Mouse (Mus musculus) midbrain, embryonic 11.5 days (tissue): ENCODE data around the gene Lgr4. TPM values are rescaled to one million over a fixed set of nuclear protein-coding genes. Genes with fewer than 3 reads are reported as not detected.

ENCODE experiments used
- ATAC-seq: fragments of 200-750 bp; cut with Nextera tagmentation; 2 replicates; pipeline ENCODE4 v1.8.0; 2017; ENCODE audit warnings: moderate TSS enrichment, moderate library complexity; ENCODE audit not compliant: low FRiP score
- DNase-seq: peaks from one replicate; pipeline ENCODE4 v3.0.0; 2015; ENCODE audit warnings: low spot score; ENCODE audit errors: missing footprints
- H3K27ac ChIP-seq: fragments of 300-500 bp; sonication (generic); 2 replicates; pipeline ENCODE4 v1.5.1; 2014; ENCODE audit warnings: low read depth, low read length
- H3K27me3 ChIP-seq: fragments of 300-500 bp; sonication (generic); 2 replicates; pipeline ENCODE4 v1.6.1; 2014; ENCODE audit warnings: mild to moderate bottlenecking, low read length, moderate library complexity, mixed read lengths; ENCODE audit not compliant: control insufficient read depth, insufficient read depth
- H3K36me3 ChIP-seq: fragments of 300-500 bp; sonication (generic); 2 replicates; pipeline ENCODE4 v1.6.1; 2014; ENCODE audit warnings: mild to moderate bottlenecking, low read length, moderate library complexity, mixed read lengths; ENCODE audit not compliant: control insufficient read depth, insufficient read depth
- H3K4me1 ChIP-seq: fragments of 300-500 bp; sonication (generic); 2 replicates; pipeline ENCODE4 v1.6.1; 2014; ENCODE audit warnings: low read length; ENCODE audit not compliant: control insufficient read depth, insufficient read depth
- H3K4me2 ChIP-seq: fragments of 300-500 bp; sonication (generic); 2 replicates; pipeline ENCODE4 v1.6.1; 2014; ENCODE audit warnings: mild to moderate bottlenecking, moderate library complexity
- H3K4me3 ChIP-seq: fragments of 300-500 bp; sonication (generic); 2 replicates; pipeline ENCODE4 v1.5.1; 2014; ENCODE audit warnings: low read depth, low read length
- H3K9ac ChIP-seq: fragments of 300-500 bp; sonication (generic); 2 replicates; pipeline ENCODE4 v1.6.1; 2014; ENCODE audit warnings: low read length
- H3K9me3 ChIP-seq: fragments of 300-500 bp; sonication (generic); 2 replicates; pipeline ENCODE4 v1.6.1; 2016; ENCODE audit warnings: low read length; ENCODE audit not compliant: control insufficient read depth
- WGBS: fragments of 180-500 bp; shearing (Covaris S2); extraction: QIAGEN DNeasy Blood & Tissue Kit; methylation state at CpG from one replicate; pipeline ENCODE4 v1.1.7; 2014; 5-methylcytosine and 5-hydroxymethylcytosine counted together
- polyA plus RNA-seq: library from polyadenylated mRNA; unstranded; fragments of >200 nt; fragmentation: Nextera tagmentation; extraction: Ambion mirVana; gene quantifications from 2 replicates; pipeline ENCODE4 v1.2.1, GENCODE M21; 2014

The Lgr4 gene
- polyA plus RNA-seq, 1 experiment from 2014 or later = 15.8 TPM

- no peak overlapping the region for H3K4me2 ChIP-seq
- 74% methylated on average over 4 of the region's 4 CpGs for WGBS
- no peak for ATAC-seq
- peaks cover 22% of the 10 kb centered on the region for H3K4me1 ChIP-seq
- H3K27ac ChIP-seq = no peak overlapping the region
- DNase-seq = no peak
- no peaks in the 10 kb centered on the region for H3K36me3 ChIP-seq
- no peak overlapping the region for H3K4me3 ChIP-seq
- H3K27me3 ChIP-seq = no peaks in the 10 kb centered on the region
- no peaks in the 10 kb centered on the region for H3K9me3 ChIP-seq
- H3K9ac ChIP-seq = no peak overlapping the region
Observed at GRCm38 (mm10) chr2:109961174-109961573, 43.7 kb downstream of the Lgr4 start.

- no peak for ATAC-seq
- H3K27me3 ChIP-seq = no peaks in the 10 kb centered on the region
Observed at GRCm38 (mm10) chr2:109963591-109964258, 46.3 kb downstream of the Lgr4 start.

GRCm38 (mm10) chr2:109965753-109966420, 48.4 kb downstream of the Lgr4 start:
- 89% methylated on average over 9 of the region's 9 CpGs for WGBS
- no peak for ATAC-seq
- no peak for DNase-seq
- no peaks in the 10 kb centered on the region for H3K9me3 ChIP-seq
- peaks cover 4% of the 10 kb centered on the region; the same call in 1 of the 2 replicates for H3K4me1 ChIP-seq
- no peak overlapping the region for H3K27ac ChIP-seq
- H3K9ac ChIP-seq = no peak overlapping the region
- H3K4me3 ChIP-seq = no peak overlapping the region
- no peak overlapping the region for H3K4me2 ChIP-seq
- no peaks in the 10 kb centered on the region for H3K36me3 ChIP-seq
- H3K27me3 ChIP-seq = no peaks in the 10 kb centered on the region

More at GRCm38 (mm10) chr2:109963591-109964258, 46.3 kb downstream of the Lgr4 start:
- no peak overlapping the region for H3K4me3 ChIP-seq
- no peak overlapping the region for H3K9ac ChIP-seq
- no peak overlapping the region for H3K4me2 ChIP-seq
- peaks cover 22% of the 10 kb centered on the region for H3K4me1 ChIP-seq
- no peaks in the 10 kb centered on the region for H3K36me3 ChIP-seq
- H3K27ac ChIP-seq = no peak overlapping the region
- no peaks in the 10 kb centered on the region for H3K9me3 ChIP-seq
- 88% methylated on average over 5 of the region's 5 CpGs for WGBS
- no peak for DNase-seq

GRCm38 (mm10) chr2:109966863-109967262, 49.4 kb downstream of the Lgr4 start:
- ATAC-seq (no peak), DNase-seq (no peak)
- Histone ChIP-seq H3K9me3 (no peaks in the 10 kb centered on the region), H3K27me3 (no peaks in the 10 kb centered on the region), H3K27ac (no peak overlapping the region), H3K36me3 (no peaks in the 10 kb centered on the region), H3K4me3 (no peak overlapping the region), H3K4me1 (no peaks in the 10 kb centered on the region), H3K4me2 (no peak overlapping the region), H3K9ac (no peak overlapping the region)
- WGBS = 95% methylated on average over 4 of the region's 4 CpGs

GRCm38 (mm10) chr2:109969381-109969780, 51.9 kb downstream of the Lgr4 start:
- no peaks in the 10 kb centered on the region for H3K36me3 ChIP-seq
- ATAC-seq = no peak
- no peak overlapping the region for H3K27ac ChIP-seq
- no peaks in the 10 kb centered on the region for H3K27me3 ChIP-seq
- H3K4me2 ChIP-seq = no peak overlapping the region
- DNase-seq = no peak
- no peaks in the 10 kb centered on the region for H3K4me1 ChIP-seq
- H3K9me3 ChIP-seq = no peaks in the 10 kb centered on the region
- 84% methylated on average over 3 of the region's 3 CpGs for WGBS
- no peak overlapping the region for H3K4me3 ChIP-seq
- H3K9ac ChIP-seq = no peak overlapping the region

- Histone ChIP-seq H3K36me3 (no peaks in the 10 kb centered on the region), H3K4me1 (no peaks in the 10 kb centered on the region), H3K9me3 (no peaks in the 10 kb centered on the region), H3K27ac (no peak overlapping the region), H3K9ac (no peak overlapping the region), H3K4me3 (no peak overlapping the region), H3K4me2 (no peak overlapping the region), H3K27me3 (no peaks in the 10 kb centered on the region)
- 83% methylated on average over 10 of the region's 10 CpGs for WGBS
- no peak for DNase-seq
- no peak for ATAC-seq
Observed at GRCm38 (mm10) chr2:109969926-109970532, 52.6 kb downstream of the Lgr4 start.

- no peaks in the 10 kb centered on the region for H3K4me1 ChIP-seq
- no peaks in the 10 kb centered on the region for H3K36me3 ChIP-seq
- ATAC-seq (no peak), DNase-seq (no peak)
- 78% methylated on average over 8 of the region's 8 CpGs for WGBS
- no peaks in the 10 kb centered on the region for H3K27me3 ChIP-seq
- H3K4me3 ChIP-seq = no peak overlapping the region
- H3K9me3 ChIP-seq = no peaks in the 10 kb centered on the region
- H3K27ac ChIP-seq = no peak overlapping the region
- H3K9ac ChIP-seq = no peak overlapping the region
- H3K4me2 ChIP-seq = no peak overlapping the region
Observed at GRCm38 (mm10) chr2:109970744-109971410, 53.4 kb downstream of the Lgr4 start.

- 89% methylated on average over 2 of the region's 2 CpGs for WGBS
- H3K27ac ChIP-seq = no peak overlapping the region
- no peaks in the 10 kb centered on the region for H3K27me3 ChIP-seq
- DNase-seq (no peak), ATAC-seq (no peak)
- no peak overlapping the region for H3K4me3 ChIP-seq
- no peaks in the 10 kb centered on the region for H3K36me3 ChIP-seq
- H3K9ac ChIP-seq = no peak overlapping the region
- no peaks in the 10 kb centered on the region for H3K9me3 ChIP-seq
- H3K4me1 ChIP-seq = no peaks in the 10 kb centered on the region
- H3K4me2 ChIP-seq = no peak overlapping the region
Observed at GRCm38 (mm10) chr2:109972310-109972709, 54.9 kb downstream of the Lgr4 start.

GRCm38 (mm10) chr2:109972922-109973321, 55.5 kb downstream of the Lgr4 start:
- 84% methylated on average over 7 of the region's 7 CpGs for WGBS
- DNase-seq (no peak), ATAC-seq (no peak)
- Histone ChIP-seq H3K27ac (no peak overlapping the region), H3K4me3 (no peak overlapping the region), H3K4me1 (no peaks in the 10 kb centered on the region), H3K9me3 (no peaks in the 10 kb centered on the region), H3K27me3 (no peaks in the 10 kb centered on the region), H3K9ac (no peak overlapping the region), H3K4me2 (no peak overlapping the region), H3K36me3 (no peaks in the 10 kb centered on the region)
